ENCODE assay signal across 24 mouse cellular contexts in genomic region chr9:106175552-106176200, GRCm38 (mm10). TPM values are rescaled to one million over a fixed set of nuclear protein-coding genes. Genes with fewer than 3 reads are reported as not detected.
DNase-seq lines count a peak whose midpoint lies in the region; ATAC-seq lines count a peak whose summit lies in the region.
"Had no signal": no experiment of that assay in that cellular context is flagged by ENCODE, and none has a peak within 500 bp of the region (broad histone marks: within the 10 kb centered on the region; RNA-seq: fewer than 3 reads in every experiment).

No protein-coding gene starts in this region.

- H3K27ac ChIP-seq in embryonic facial prominence, embryonic 11.5 days (replicated peaks; ENCODE audit: low read depth, low read length) = no peak overlapping the region
- no peak overlapping the region for H3K27ac ChIP-seq in embryonic facial prominence, embryonic 10.5 days (replicated peaks)
- no peak overlapping the region for H3K27ac ChIP-seq in hindbrain, embryonic 14.5 days
- H3K27ac ChIP-seq in hindbrain, embryonic 16.5 days (ENCODE audit: low read depth, low read length) = no peak overlapping the region
- no peak overlapping the region for H3K27ac ChIP-seq in embryonic facial prominence, embryonic 13.5 days
- H3K27ac ChIP-seq: forebrain, embryonic 10.5 days; liver, embryonic 15.5 days; macrophage; midbrain, embryonic 10.5 days; neural tube, embryonic 12.5 days; stomach, embryonic 15.5 days had no signal

- H3K36me3 ChIP-seq in embryonic facial prominence, embryonic 11.5 days (replicated peaks; ENCODE audit: control insufficient read depth, insufficient read depth, low read depth, low read length) = peaks cover 8% of the 10 kb centered on the region
- peaks cover 64% of the 10 kb centered on the region for H3K36me3 ChIP-seq in embryonic facial prominence, embryonic 10.5 days (replicated peaks)
- H3K36me3 ChIP-seq in hindbrain, embryonic 14.5 days (replicated peaks; ENCODE audit: control insufficient read depth, insufficient read depth) = peaks cover 47% of the 10 kb centered on the region
- peaks cover 11% of the 10 kb centered on the region for H3K36me3 ChIP-seq in hindbrain, embryonic 16.5 days (ENCODE audit: control insufficient read depth, insufficient read depth, low read length)
- H3K36me3 ChIP-seq in embryonic facial prominence, embryonic 13.5 days = peaks cover 43% of the 10 kb centered on the region

- DNase-seq in embryonic facial prominence, embryonic 11.5 days (ENCODE audit: low spot score) = peak; percentile 60
- no peak for DNase-seq in embryonic facial prominence, embryonic 10.5 days (ENCODE audit: low spot score)
- no peak for DNase-seq in hindbrain, embryonic 14.5 days (ENCODE audit: low spot score)
- DNase-seq in CD4-positive helper T cell, adult 2 months (ENCODE audit: low read depth, low spot score) = peak; percentile 48
- DNase-seq in natural killer cell, adult 2 months (ENCODE audit: low spot score in 2 of 2) = no peak
- DNase-seq in right cerebral cortex, adult 2 months (ENCODE audit: low spot score in 2 of 2) = no peak
- DNase-seq: adrenal gland, postnatal 10 days; cerebellum, adult 9-11 months; forebrain, postnatal 0 days; heart, postnatal 10 days; kidney, adult 8-10 months; kidney, postnatal 25 days; layer of hippocampus, adult 9-11 months; thymus, adult 2 months had no signal

- WGBS in embryonic facial prominence, embryonic 11.5 days = 77% methylated on average over 3 of the region's 3 CpGs
- WGBS in embryonic facial prominence, embryonic 10.5 days = 82% methylated on average over 3 of the region's 3 CpGs
- WGBS in hindbrain, embryonic 14.5 days = 87% methylated on average over 3 of the region's 3 CpGs
- WGBS in hindbrain, embryonic 16.5 days = 82% methylated on average over 3 of the region's 3 CpGs
- WGBS in embryonic facial prominence, embryonic 13.5 days = 48% methylated on average over 3 of the region's 3 CpGs

- no peak overlapping the region for H3K9ac ChIP-seq in embryonic facial prominence, embryonic 11.5 days (replicated peaks; ENCODE audit: low read length)
- no peak overlapping the region for H3K9ac ChIP-seq in hindbrain, embryonic 14.5 days
- H3K9ac ChIP-seq in hindbrain, embryonic 16.5 days (ENCODE audit: low read depth, low read length) = no peak overlapping the region; the same call in 1 of the 2 replicates
- no peak overlapping the region for H3K9ac ChIP-seq in embryonic facial prominence, embryonic 13.5 days
- H3K9ac ChIP-seq: forebrain, postnatal 0 days; liver, embryonic 15.5 days; neural tube, embryonic 12.5 days; stomach, embryonic 15.5 days had no signal

- no peak overlapping the region for H3K4me2 ChIP-seq in embryonic facial prominence, embryonic 11.5 days (ENCODE audit: low read depth, low read length)
- 0 out of 2 replicates have a peak overlapping the region, but pooled peaks have one; percentile 17 for H3K4me2 ChIP-seq in hindbrain, embryonic 14.5 days (replicated peaks)
- no peak overlapping the region for H3K4me2 ChIP-seq in hindbrain, embryonic 16.5 days (ENCODE audit: low read length)
- 0 out of 2 replicates have a peak overlapping the region, but pooled peaks have one; percentile 5 for H3K4me2 ChIP-seq in embryonic facial prominence, embryonic 13.5 days
- H3K4me2 ChIP-seq: liver, embryonic 15.5 days; neural tube, embryonic 12.5 days; stomach, embryonic 15.5 days had no signal

- H3K9me3 ChIP-seq in embryonic facial prominence, embryonic 11.5 days (replicated peaks; ENCODE audit: control insufficient read depth, low read length) = no peaks in the 10 kb centered on the region
- no peaks in the 10 kb centered on the region for H3K9me3 ChIP-seq in embryonic facial prominence, embryonic 10.5 days
- H3K9me3 ChIP-seq in hindbrain, embryonic 14.5 days (ENCODE audit: control insufficient read depth, low read length) = no peaks in the 10 kb centered on the region
- no peaks in the 10 kb centered on the region for H3K9me3 ChIP-seq in hindbrain, embryonic 16.5 days (ENCODE audit: control insufficient read depth, low read length)
- no peaks in the 10 kb centered on the region for H3K9me3 ChIP-seq in embryonic facial prominence, embryonic 13.5 days
- H3K9me3 ChIP-seq: forebrain, embryonic 10.5 days; liver, embryonic 15.5 days; midbrain, embryonic 10.5 days; neural tube, embryonic 12.5 days; stomach, embryonic 15.5 days had no signal

- no peaks in the 10 kb centered on the region for H3K27me3 ChIP-seq in embryonic facial prominence, embryonic 11.5 days (ENCODE audit: control insufficient read depth, insufficient read depth, low read length)
- no peaks in the 10 kb centered on the region for H3K27me3 ChIP-seq in embryonic facial prominence, embryonic 10.5 days (replicated peaks; ENCODE audit: low read depth, poor library complexity, severe bottlenecking)
- H3K27me3 ChIP-seq in hindbrain, embryonic 14.5 days (ENCODE audit: control insufficient read depth, insufficient read depth, low read length) = no peaks in the 10 kb centered on the region
- H3K27me3 ChIP-seq in hindbrain, embryonic 16.5 days (replicated peaks; ENCODE audit: control insufficient read depth, insufficient read depth, low read length) = no peaks in the 10 kb centered on the region
- no peaks in the 10 kb centered on the region for H3K27me3 ChIP-seq in embryonic facial prominence, embryonic 13.5 days
- H3K27me3 ChIP-seq: liver, embryonic 15.5 days; neural tube, embryonic 12.5 days; stomach, embryonic 15.5 days had no signal

- no peak overlapping the region for H3K4me3 ChIP-seq in embryonic facial prominence, embryonic 11.5 days (ENCODE audit: low read depth, low read length)
- no peak overlapping the region for H3K4me3 ChIP-seq in embryonic facial prominence, embryonic 10.5 days
- H3K4me3 ChIP-seq in hindbrain, embryonic 14.5 days (replicated peaks; ENCODE audit: low read length) = no peak overlapping the region
- no peak overlapping the region for H3K4me3 ChIP-seq in hindbrain, embryonic 16.5 days (ENCODE audit: low read length)
- no peak overlapping the region for H3K4me3 ChIP-seq in embryonic facial prominence, embryonic 13.5 days
- H3K4me3 ChIP-seq: forebrain, embryonic 10.5 days; liver, embryonic 15.5 days; midbrain, embryonic 10.5 days; neural tube, embryonic 12.5 days; stomach, embryonic 15.5 days had no signal

- no peaks in the 10 kb centered on the region for H3K4me1 ChIP-seq in embryonic facial prominence, embryonic 11.5 days (ENCODE audit: control insufficient read depth, insufficient read depth, low read length)
- peaks cover 29% of the 10 kb centered on the region for H3K4me1 ChIP-seq in embryonic facial prominence, embryonic 10.5 days
- H3K4me1 ChIP-seq in hindbrain, embryonic 14.5 days (replicated peaks; ENCODE audit: control insufficient read depth, insufficient read depth, low read length) = peaks cover 35% of the 10 kb centered on the region
- H3K4me1 ChIP-seq in hindbrain, embryonic 16.5 days (ENCODE audit: control insufficient read depth, insufficient read depth, low read depth, low read length) = peaks cover 29% of the 10 kb centered on the region
- peaks cover 28% of the 10 kb centered on the region for H3K4me1 ChIP-seq in embryonic facial prominence, embryonic 13.5 days

- ATAC-seq in embryonic facial prominence, embryonic 11.5 days (replicated peaks; ENCODE audit: insufficient number of reproducible peaks, low FRiP score, low TSS enrichment, low read depth) = no peak
- no peak for ATAC-seq in hindbrain, embryonic 14.5 days (ENCODE audit: low FRiP score)
- ATAC-seq in hindbrain, embryonic 16.5 days = no peak
- ATAC-seq in embryonic facial prominence, embryonic 13.5 days (ENCODE audit: insufficient number of reproducible peaks, insufficient read depth, low FRiP score, low TSS enrichment, low read depth) = no peak
- ATAC-seq: forebrain, postnatal 0 days had no signal

RNA-seq across cellular contexts. Expression of gene Wdr82, which starts 4.9 kb away (rescaled TPM):
- polyA plus RNA-seq in embryonic facial prominence, embryonic 11.5 days (2014; fragmentation: Nextera tagmentation; extraction: Ambion mirVana) = 32.9 and 33.0 TPM in 2 replicates
- 28.4 and 28.8 TPM in 2 replicates for polyA plus RNA-seq in embryonic facial prominence, embryonic 10.5 days (2016; fragmentation: Nextera tagmentation; extraction: Ambion mirVana)
- 40.2 and 42.3 TPM in 2 replicates for polyA plus RNA-seq in hindbrain, embryonic 14.5 days (2014; fragmentation: Nextera tagmentation; extraction: Ambion mirVana)
- polyA plus RNA-seq in hindbrain, embryonic 16.5 days (2015; fragmentation: Nextera tagmentation; extraction: Ambion mirVana) = 26.7 and 30.6 TPM in 2 replicates
- 28.4 and 30.3 TPM in 2 replicates for polyA plus RNA-seq in embryonic facial prominence, embryonic 13.5 days (2015; fragmentation: Nextera tagmentation; extraction: Ambion mirVana)

RNA-seq across cellular contexts. Expression of gene Glyctk, which starts 17.7 kb away (rescaled TPM):
- 2.2 and 2.3 TPM in 2 replicates for polyA plus RNA-seq in embryonic facial prominence, embryonic 11.5 days (2014; fragmentation: Nextera tagmentation; extraction: Ambion mirVana)
- 2.4 and 2.9 TPM in 2 replicates for polyA plus RNA-seq in embryonic facial prominence, embryonic 10.5 days (2016; fragmentation: Nextera tagmentation; extraction: Ambion mirVana)
- polyA plus RNA-seq in hindbrain, embryonic 14.5 days (2014; fragmentation: Nextera tagmentation; extraction: Ambion mirVana) = 2.3 and 3.0 TPM in 2 replicates
- 2.1 TPM in 2 replicates for polyA plus RNA-seq in hindbrain, embryonic 16.5 days (2015; fragmentation: Nextera tagmentation; extraction: Ambion mirVana)
- polyA plus RNA-seq in embryonic facial prominence, embryonic 13.5 days (2015; fragmentation: Nextera tagmentation; extraction: Ambion mirVana) = 4.3 and 4.6 TPM in 2 replicates

RNA-seq across cellular contexts. Expression of gene Ppm1m, which starts 23.9 kb away (rescaled TPM):
- polyA plus RNA-seq in embryonic facial prominence, embryonic 11.5 days (2014; fragmentation: Nextera tagmentation; extraction: Ambion mirVana) = 25.8 and 29.1 TPM in 2 replicates
- 50.2 and 54.1 TPM in 2 replicates for polyA plus RNA-seq in embryonic facial prominence, embryonic 10.5 days (2016; fragmentation: Nextera tagmentation; extraction: Ambion mirVana)
- 13.0 and 13.4 TPM in 2 replicates for polyA plus RNA-seq in hindbrain, embryonic 14.5 days (2014; fragmentation: Nextera tagmentation; extraction: Ambion mirVana)
- 20.9 TPM in 2 replicates for polyA plus RNA-seq in hindbrain, embryonic 16.5 days (2015; fragmentation: Nextera tagmentation; extraction: Ambion mirVana)
- 49.3 and 49.5 TPM in 2 replicates for polyA plus RNA-seq in embryonic facial prominence, embryonic 13.5 days (2015; fragmentation: Nextera tagmentation; extraction: Ambion mirVana)

RNA-seq across cellular contexts. Expression of gene Twf2, which starts 27.2 kb away (rescaled TPM):
- 66.5 and 75.5 TPM in 2 replicates for polyA plus RNA-seq in embryonic facial prominence, embryonic 11.5 days (2014; fragmentation: Nextera tagmentation; extraction: Ambion mirVana)
- 69.5 and 74.7 TPM in 2 replicates for polyA plus RNA-seq in embryonic facial prominence, embryonic 10.5 days (2016; fragmentation: Nextera tagmentation; extraction: Ambion mirVana)
- polyA plus RNA-seq in hindbrain, embryonic 14.5 days (2014; fragmentation: Nextera tagmentation; extraction: Ambion mirVana) = 49.6 and 52.9 TPM in 2 replicates
- polyA plus RNA-seq in hindbrain, embryonic 16.5 days (2015; fragmentation: Nextera tagmentation; extraction: Ambion mirVana) = 49.9 and 50.3 TPM in 2 replicates
- 60.5 and 65.9 TPM in 2 replicates for polyA plus RNA-seq in embryonic facial prominence, embryonic 13.5 days (2015; fragmentation: Nextera tagmentation; extraction: Ambion mirVana)

RNA-seq across cellular contexts. Expression of gene Tlr9, which starts 46.7 kb away (rescaled TPM):
- not detected in 2 replicates for polyA plus RNA-seq in embryonic facial prominence, embryonic 11.5 days (2014; fragmentation: Nextera tagmentation; extraction: Ambion mirVana)
- not detected in 2 replicates for polyA plus RNA-seq in embryonic facial prominence, embryonic 10.5 days (2016; fragmentation: Nextera tagmentation; extraction: Ambion mirVana)
- polyA plus RNA-seq in hindbrain, embryonic 14.5 days (2014; fragmentation: Nextera tagmentation; extraction: Ambion mirVana) = 0.12 TPM in 1 of 2 replicates, not detected in the other
- polyA plus RNA-seq in hindbrain, embryonic 16.5 days (2015; fragmentation: Nextera tagmentation; extraction: Ambion mirVana) = 0.04 and 0.09 TPM in 2 replicates
- not detected in 2 replicates for polyA plus RNA-seq in embryonic facial prominence, embryonic 13.5 days (2015; fragmentation: Nextera tagmentation; extraction: Ambion mirVana)
- polyA plus RNA-seq: forebrain, embryonic 10.5 days; limb, embryonic 11.5 days; lung, embryonic 16.5 days; midbrain, embryonic 10.5 days; neural tube, embryonic 12.5 days had no signal

Comparison
In these comparisons a context has a peak if more than half of its experiments do, and no peak if none do; other contexts are left out.
1. DNase-seq: peak in embryonic facial prominence, embryonic 11.5 days (single experiment) and CD4-positive helper T cell, adult 2 months (single experiment); none in embryonic facial prominence, embryonic 10.5 days (single experiment), hindbrain, embryonic 14.5 days (single experiment), natural killer cell, adult 2 months (0 of 2) and right cerebral cortex, adult 2 months (0 of 2).
2. H3K4me2 ChIP-seq: peak in hindbrain, embryonic 14.5 days (single experiment) and embryonic facial prominence, embryonic 13.5 days (single experiment); none in embryonic facial prominence, embryonic 11.5 days (single experiment) and hindbrain, embryonic 16.5 days (single experiment).